Mouse (Mus musculus) adrenal gland, postnatal 10 days (tissue): Measurements from ENCODE around the gene Gtf2e1. TPM values are rescaled to one million over a fixed set of nuclear protein-coding genes. Genes with fewer than 3 reads are reported as not detected.

Source experiments
- DNase-seq: peaks from one replicate; pipeline ENCODE4 v3.0.0; 2021; ENCODE audit warnings: mixed read lengths
- long read RNA-seq, 2 experiments: library from polyadenylated mRNA; stranded (forward); transcript quantifications; one replicate each; pipeline ENCODE4 v2.0.0; 2021
- total RNA-seq, 2 experiments: library from RNA; stranded (reverse); gene quantifications; 2 replicates each; pipeline ENCODE4 v1.2.3; 2021

Gene Gtf2e1
- 10 to 100 TPM; 13.8 to 14.2 TPM for total RNA-seq
- long read RNA-seq, experiment 1, transcript Gtf2e1-201 (5 exons, 3,084 nt), result major isoform, 10 of 18 reads
- long read RNA-seq, experiment 1, partial matches to known transcripts, result 1 of 18 reads
- long read RNA-seq, experiment 1, other reads (novel, unspliced or antisense), result 7 of 18 reads
- long read RNA-seq, experiment 2, transcript Gtf2e1-201 (5 exons, 3,084 nt), result major isoform, 11 of 15 reads
- long read RNA-seq, experiment 2, partial matches to known transcripts, result 0 of 15 reads
- long read RNA-seq, experiment 2, other reads (novel, unspliced or antisense), result 4 of 15 reads

DNA sequence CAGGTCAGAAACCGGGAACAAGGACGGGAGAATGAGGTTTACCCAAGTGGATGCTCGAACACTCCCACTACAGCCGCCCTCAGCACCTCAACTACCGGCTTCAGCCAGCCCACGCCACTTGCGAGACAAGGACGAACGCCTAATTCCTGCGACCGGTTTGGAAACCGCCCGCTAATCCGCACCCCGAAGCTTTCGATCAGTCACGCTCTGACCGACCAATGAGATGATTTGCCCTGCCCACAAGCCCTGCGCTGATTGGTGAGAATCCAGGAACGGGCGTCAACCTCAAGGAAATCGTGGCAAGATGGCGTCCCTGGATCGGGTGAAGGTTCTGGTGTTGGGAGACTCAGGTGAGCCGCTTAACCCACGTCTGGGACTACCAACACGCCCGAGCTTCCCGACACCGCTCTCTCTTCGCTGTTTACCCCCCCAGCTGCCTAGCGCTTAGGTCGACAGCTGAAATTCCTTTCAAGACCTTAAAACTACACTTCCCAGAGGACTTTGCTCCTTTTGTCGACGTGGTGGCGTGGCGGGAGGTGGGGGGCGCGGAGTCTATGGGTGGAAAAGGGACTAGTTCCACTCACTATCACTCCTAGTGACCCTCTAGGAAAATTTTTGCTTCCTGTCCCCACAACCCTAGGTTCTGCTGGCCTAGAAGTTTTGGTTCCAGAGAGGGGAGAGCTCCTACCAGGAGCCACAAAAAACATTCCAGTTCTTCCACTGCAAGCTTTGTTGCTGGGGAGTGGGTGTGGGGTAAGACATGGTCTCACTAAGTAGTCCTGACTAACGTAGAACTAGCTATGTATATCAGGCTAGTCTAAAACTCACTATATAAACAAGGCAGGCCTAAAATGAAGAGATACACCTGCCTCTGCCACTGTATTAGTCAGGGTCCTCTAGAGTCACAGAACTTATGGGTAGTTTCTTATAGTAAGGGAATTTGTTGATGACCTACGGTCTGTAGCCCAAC, at the start of gene Gtf2e1, which contains the start of gene Rabl3:
TSS of gene Gtf2e1 (minus strand) at position 179 of the 970 bp plus-strand sequence.
TSS of gene Rabl3 (plus strand) at position 275 of the 970 bp plus-strand sequence.
- DNase-seq, result peak; percentile 97

DNA sequence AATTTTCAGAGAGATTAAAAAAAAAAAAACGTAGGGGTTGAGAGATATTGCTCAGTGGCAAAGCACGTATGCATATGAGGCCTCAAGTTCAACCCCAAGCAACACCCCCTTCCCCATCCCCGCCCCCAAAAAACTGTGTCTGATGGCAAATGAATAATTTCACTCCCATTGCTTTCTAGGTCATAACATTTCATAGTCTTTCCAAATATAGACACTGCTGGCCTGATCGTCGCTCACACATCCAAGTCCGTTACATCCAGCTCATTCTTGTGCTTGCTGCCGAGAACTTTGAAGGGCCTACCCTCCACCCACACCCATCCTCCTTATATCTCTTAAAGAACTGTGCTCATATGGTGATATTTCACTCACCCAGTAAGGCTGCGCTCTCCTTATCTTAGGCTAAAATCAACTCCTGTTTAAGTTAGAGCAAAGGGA, 45.6 kb upstream of the Gtf2e1 start:
- no peak for DNase-seq

- DNase-seq, result peak; percentile 59
These were observed 44.8 kb upstream of the Gtf2e1 start for GRCm38 (mm10) chr16:37584218-37585035.

DNA sequence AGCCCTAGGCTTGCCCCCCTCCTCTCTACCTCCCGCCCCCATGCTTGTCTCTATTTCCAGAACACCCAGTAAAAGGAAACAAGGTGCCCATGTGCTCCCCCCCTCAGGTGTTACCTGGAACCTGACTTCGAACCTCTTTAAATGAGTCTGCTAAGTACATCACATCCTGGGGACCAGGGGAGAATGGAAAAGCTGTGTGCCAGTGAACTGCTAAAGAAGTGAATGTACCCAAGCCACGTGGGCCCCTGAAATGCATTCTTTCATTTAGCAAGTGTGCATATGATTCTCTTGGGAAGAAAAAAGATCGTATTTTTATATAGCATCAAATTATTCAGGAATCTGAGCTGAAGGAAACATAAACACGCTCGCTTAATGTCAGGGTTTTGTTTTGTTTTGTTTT, 44.2 kb upstream of the Gtf2e1 start:
- DNase-seq, result no peak

DNA sequence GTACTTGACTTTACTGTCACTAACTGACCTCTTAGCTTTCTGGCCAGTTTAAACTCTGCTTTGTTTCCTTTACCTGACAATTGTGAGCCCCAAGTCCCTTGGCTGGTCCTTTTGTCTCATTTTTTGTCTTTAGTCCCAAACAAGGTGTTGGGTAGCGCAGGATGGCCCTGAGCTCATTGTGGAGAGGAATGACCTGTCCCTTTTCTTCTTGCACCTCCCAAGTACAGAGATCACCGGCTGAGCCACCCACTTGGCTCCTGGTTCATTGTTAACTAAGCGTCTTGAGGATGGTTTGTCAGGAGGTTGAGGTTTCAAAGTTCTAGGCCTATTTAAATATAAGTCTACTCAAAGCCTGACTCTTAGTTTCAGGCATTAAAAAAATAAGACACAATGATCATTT, 43.7 kb upstream of the Gtf2e1 start:
- no peak for DNase-seq

- no peak for DNase-seq
These were observed 42.3 kb upstream of the Gtf2e1 start for GRCm38 (mm10) chr16:37581901-37582300.

DNA sequence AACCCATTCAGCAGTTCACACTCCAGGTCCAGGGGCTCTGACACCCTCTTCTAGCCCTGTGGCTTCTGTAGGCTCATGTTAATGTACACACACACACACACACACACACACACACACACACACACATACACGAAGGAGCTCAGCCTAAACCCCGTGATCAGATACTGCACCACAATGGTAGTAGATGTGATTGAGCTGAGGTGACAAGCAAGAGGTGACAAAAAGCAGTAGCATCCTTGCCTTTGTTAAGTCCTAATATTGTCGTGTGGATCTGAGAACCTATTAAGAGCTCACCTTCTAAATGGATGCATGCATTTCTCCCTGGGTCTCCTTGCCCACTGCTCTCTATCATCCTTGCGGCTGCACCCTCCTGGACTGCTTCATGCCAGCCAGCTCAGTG, 41.1 kb upstream of the Gtf2e1 start:
- DNase-seq, result no peak

GRCm38 (mm10) chr16:37579994-37580393, 40.4 kb upstream of the Gtf2e1 start, which contains the start of gene Hgd:
Hgd (plus strand) TSS chr16:37580153.
- no peak for DNase-seq

- no peak for DNase-seq
These were observed 40.0 kb upstream of the Gtf2e1 start for GRCm38 (mm10) chr16:37579591-37579990.

DNA sequence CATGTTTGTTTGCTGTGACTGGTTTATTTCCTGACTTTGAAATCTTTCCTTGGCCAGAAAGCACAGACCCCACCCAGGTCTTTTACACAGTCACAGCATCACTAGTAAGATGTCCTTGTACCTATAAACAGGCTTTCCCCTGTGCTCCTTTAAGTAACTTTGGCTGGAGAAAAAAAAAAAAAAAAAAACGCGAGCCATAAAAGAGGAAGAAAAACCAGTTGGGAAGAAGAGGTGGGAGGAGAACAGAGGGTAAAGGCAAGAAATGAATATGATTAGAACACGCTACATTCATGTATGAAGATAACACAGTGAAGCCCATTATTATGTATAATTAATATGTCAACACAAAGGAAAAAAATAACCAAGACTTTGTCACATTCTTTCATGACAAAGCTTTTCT, 35.7 kb upstream of the Gtf2e1 start:
- no peak for DNase-seq

DNA sequence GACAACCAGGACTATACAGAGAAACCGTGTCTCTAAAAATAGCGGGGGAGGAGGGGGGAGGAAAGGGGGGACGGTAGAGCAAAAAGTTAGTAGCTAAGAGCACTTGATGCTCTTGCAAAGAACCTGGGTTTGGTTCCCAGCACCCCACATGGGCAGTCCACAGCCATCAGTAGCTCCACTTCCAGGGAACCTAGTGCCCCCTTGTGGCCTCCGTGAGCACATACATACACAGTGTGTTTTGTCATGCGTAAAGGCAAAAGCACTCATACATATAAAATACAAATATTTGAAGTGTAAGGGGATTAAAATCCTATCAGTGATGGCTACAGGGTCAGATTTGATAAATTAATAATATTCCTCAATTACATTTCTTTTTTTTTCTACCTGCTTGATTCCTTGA, 33.5 kb upstream of the Gtf2e1 start:
- no peak for DNase-seq

DNA sequence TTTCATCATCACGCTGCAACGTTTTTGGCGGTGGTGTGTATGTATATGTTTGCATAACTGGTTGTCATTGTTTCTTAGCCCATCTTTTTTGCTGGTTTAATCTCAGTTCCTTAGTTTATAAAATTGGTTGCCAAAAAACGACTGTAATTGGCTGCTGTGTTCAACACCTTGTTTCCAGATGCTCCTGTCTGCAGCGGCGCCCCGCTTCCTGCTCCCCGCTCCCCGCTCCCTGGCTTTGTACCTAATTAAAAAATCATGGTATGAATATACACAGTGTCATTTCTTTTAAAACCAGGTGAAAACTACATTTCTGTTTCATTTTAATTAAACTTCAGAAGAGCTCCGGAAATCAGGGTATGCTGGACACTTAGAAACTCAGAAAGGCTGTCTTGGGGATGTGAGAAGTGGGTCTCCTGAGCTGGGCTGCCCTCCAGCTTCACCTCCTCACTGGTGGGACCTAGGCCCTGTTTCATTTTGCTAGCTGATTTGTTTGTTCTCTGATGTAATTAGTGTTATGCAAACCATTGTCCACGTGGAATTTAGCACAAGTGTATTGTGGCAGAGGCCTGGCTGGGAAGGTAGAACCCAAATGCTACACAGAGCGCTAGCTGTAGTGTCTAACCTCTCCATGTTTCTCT, 32.6 kb upstream of the Gtf2e1 start:
- DNase-seq, result no peak

DNA sequence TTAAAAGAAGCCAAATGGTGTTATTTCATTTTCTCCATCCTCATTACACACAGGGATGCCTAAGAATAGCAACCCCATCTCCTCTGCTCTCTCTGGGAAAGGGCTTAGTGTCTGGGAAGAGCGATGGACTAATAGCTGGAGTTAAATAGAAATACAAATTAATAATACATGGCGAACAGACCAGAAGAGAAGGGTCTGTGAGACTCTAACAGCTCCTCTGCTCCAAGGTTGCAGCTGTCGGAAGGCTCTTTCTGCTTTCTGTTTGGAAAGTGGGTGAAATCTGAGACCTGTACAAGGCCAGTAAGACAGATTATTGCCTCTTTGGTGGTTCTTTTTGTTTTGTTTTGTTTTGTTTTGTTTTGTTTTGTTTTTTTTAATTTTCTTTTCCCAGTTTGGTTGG, 32.0 kb upstream of the Gtf2e1 start:
- no peak for DNase-seq

DNA sequence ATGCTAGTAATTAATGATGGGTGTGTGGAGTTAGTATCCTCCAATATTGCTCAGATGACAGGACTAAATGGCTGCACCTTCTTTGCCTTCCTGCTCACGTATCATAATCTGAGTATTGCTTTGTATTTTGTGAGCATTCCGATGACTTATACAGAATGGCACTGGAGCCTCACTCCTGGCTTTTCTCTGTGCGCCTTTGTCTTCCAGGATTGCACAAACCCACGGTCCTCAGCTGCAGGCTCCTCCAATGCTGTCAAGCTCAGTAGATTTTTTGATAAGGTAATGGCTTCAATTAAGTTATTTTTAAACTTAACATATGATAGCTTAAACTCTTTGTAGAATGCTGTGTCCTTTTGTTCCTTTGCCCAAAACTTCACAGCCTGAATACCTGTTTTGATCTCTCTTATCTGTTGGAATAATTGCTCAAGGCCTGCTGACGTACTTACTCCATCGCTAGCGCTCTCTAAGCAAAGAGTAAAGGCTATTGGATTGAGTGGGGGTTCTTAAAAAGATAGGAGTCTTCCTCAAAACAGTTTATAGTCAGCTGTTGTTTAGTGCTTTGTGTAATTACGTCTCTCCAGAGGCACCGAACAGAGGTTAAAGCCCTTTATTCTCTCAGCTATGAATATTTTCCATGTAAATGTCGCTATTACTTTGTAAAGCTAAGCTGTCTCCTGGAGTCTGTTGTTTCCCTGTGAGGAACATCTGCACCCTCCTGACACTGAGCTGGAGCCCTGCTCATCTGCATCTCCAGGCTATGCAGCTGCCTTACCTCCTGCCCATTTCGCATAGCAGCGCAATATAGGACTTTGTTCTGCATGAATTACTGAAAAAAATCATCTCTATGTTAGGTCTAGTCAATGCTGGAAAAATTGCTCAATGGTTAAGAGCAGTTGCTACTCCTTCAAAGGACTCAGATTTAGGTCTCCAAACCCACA, 27.8 kb upstream of the Gtf2e1 start:
- no peak for DNase-seq

- no peak for DNase-seq
These were observed 26.5 kb upstream of the Gtf2e1 start for GRCm38 (mm10) chr16:37566107-37566506.

GRCm38 (mm10) chr16:37565117-37565516, 25.5 kb upstream of the Gtf2e1 start:
- no peak for DNase-seq

- no peak for DNase-seq
These were observed 23.4 kb upstream of the Gtf2e1 start for GRCm38 (mm10) chr16:37562961-37563360.

DNA sequence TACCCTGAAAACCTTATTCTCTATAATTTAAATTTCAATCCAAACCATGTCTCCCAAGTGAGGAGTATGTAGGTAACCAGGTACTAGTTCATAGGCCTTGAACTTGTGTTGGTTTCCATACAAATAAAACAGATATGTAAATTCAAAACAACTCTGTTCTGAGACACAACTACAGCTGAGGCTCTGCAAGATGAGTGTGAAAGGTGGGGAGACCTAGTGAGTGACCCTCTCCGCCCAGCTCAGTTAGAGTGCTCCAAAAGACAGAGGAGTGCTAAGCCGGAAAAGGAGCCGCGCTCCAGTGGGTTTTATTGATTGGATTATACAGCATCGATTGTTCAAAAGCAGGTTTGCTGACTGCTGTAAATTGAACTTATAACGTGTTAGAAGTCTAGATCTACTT, 22.8 kb upstream of the Gtf2e1 start:
- no peak for DNase-seq

GRCm38 (mm10) chr16:37552824-37553223, 13.2 kb upstream of the Gtf2e1 start:
- DNase-seq, result no peak

GRCm38 (mm10) chr16:37550981-37551380, 11.4 kb upstream of the Gtf2e1 start:
- DNase-seq, result no peak

GRCm38 (mm10) chr16:37550266-37550665, 10.7 kb upstream of the Gtf2e1 start:
- DNase-seq, result no peak
